Mouse (Mus musculus): ENCODE results near the gene Ccdc151.

The Ccdc151 gene

GRCm38 (mm10) chr9:21996178-21996867 lies 6.1 kb downstream of the Ccdc151 start:
- DNase-seq: no peak

DNA sequence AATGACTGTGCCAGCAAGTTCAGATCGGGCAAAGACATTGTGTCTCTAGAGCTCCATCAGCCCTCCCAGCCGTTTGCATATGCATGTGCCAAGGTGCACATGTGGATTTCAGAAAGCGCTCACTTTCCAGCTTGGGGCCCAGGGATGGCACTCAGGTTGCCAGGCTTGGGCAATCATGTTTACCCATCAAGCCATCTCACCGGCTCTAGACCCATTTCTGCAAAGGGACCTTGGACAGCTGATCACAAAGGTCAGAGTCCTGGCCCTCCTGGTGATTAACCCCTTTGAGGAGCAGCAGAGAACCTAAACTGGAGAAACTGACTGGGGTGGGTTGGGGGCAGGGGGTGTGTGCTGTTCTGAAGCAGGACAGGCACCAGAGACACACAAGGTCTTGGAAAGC lies 10.2 kb downstream of the Ccdc151 start:
- DNase-seq: no peak

GRCm38 (mm10) chr9:21989230-21990110 lies 13.0 kb downstream of the Ccdc151 start, which contains the start of gene Rgl3:
Rgl3 (minus strand) TSS chr9:21989446.
- no peak for DNase-seq

DNA sequence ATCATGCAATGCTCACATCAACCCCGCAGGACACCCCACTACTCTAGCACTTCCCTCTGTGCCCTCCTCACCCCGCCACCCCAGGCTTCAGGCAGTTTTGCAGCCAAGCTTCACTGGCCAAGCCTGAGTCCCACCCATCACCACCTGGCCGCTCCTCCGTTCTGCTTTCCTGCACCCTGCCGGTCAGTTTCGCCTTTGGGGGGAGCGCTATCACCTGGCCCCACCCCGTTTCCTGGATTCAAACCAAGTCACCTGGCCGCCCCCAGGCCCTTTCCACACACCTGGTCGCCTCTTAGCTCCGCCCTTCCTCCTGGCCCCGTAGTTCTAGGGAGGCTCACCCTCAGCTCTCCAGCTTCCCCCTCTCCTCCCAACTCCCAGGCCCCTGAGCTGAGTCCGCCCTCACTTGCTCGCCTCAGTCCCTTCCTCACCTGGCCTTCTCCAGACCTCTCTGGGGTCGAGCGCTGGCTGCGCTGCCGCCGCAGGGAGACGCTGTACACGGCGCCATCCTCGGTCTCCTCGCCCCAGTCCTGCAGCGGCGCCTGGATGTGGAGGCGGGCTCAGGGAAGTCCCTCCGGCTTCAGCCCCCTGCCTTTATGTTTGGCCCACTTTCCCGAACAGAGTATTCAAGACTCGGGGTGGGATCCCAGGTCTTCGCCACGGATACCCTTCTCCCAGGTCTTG lies 13.9 kb downstream of the Ccdc151 start:
- DNase-seq: no peak

DNA sequence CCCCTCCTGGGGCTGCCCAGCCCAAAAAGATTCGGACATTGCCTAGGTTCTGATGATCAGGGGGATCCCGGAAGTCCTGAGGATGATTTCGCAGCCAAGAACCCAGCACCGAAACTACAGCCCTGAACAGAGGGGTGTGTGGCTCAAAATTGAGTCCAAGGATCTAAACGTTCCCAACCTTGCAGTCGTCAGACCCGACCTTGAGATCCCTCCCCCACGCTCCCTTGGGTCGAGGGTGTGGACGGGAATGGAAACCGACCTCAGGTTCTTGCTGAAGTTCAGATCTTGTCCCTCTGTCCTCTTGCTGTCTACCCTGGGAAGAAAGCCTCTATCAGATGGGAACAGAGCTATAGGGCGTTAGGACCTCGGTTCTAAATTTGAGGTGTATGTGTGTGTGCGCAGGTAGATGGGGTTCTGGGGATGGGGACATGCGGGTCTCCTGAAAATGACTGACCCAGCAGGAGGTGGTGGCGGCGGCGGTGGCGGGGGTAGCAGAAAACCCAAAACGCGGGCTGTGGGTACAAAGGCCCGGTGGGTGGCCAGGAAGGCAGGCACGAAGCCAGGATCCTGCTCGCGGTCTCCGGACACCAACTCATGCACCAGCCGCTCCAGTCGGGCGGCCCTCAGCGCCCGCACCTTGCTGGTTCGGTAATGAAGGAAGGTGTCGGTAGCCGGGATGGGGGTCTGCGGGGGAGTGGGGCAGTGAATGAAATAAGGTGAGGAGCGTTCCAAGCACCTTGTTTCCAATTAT lies 14.7 kb downstream of the Ccdc151 start:
- DNase-seq: no peak

- DNase-seq: no peak
These were observed 18.5 kb downstream of the Ccdc151 start for GRCm38 (mm10) chr9:21983911-21984310.

GRCm38 (mm10) chr9:21978398-21979128 lies 23.9 kb downstream of the Ccdc151 start:
- no peak for DNase-seq

DNA sequence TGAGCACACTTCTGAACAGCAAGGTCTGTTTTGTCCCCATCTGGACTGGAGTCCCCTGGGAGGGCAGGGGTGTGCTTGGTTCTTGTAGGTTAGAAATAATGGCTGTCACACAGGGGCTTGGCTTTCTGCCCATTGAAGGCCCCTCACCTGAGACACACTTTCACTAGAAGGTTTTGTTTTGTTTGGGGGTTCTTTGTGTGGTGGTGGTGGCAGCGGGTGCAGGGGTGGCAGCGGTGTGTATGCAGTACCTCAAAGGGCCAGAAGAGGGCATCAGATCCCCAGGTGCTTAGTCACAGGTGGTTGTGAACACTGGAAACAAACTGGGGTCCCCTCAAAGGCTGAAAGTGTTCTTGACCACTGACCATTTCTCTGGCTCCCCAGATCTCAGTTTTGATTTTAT lies 24.5 kb downstream of the Ccdc151 start:
- DNase-seq: peak; percentile 72

GRCm38 (mm10) chr9:21977331-21977730 lies 25.1 kb downstream of the Ccdc151 start:
- no peak for DNase-seq

GRCm38 (mm10) chr9:21976626-21977175 lies 25.7 kb downstream of the Ccdc151 start:
- no peak for DNase-seq

GRCm38 (mm10) chr9:21969304-21969703 lies 33.1 kb downstream of the Ccdc151 start:
- no peak for DNase-seq

GRCm38 (mm10) chr9:21968883-21969282 lies 33.6 kb downstream of the Ccdc151 start:
- DNase-seq: no peak

- DNase-seq: peak; percentile 96
These were observed 39.0 kb downstream of the Ccdc151 start, which contains the start of gene Epor for GRCm38 (mm10) chr9:21963417-21963816. Epor (minus strand) TSS chr9:21963506.

- peak; percentile 99 for DNase-seq
These were observed 39.9 kb downstream of the Ccdc151 start for GRCm38 (mm10) chr9:21962416-21963059.

DNA sequence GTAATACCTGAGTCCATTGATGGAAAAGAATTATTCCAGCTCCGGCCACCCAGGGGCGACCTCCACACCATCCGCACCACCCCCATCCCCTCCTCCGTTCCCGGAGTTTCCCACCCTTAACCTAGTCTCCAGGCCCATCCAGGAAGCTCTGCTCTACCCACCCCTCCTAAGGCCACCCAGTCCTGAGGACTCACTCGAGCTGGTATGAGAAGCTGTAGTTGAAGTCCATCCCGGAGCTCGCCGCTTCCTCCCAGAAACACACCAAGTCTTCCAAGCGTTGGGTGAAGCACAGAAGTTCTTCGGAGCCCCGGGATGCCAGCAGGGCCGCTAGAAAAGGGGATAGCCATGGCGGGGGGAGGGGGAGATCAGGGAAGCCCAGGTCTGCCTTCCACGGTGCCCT lies 40.4 kb downstream of the Ccdc151 start:
- no peak for DNase-seq

- DNase-seq: peak; percentile 72
These were observed 41.0 kb downstream of the Ccdc151 start for GRCm38 (mm10) chr9:21961366-21961980.

DNA sequence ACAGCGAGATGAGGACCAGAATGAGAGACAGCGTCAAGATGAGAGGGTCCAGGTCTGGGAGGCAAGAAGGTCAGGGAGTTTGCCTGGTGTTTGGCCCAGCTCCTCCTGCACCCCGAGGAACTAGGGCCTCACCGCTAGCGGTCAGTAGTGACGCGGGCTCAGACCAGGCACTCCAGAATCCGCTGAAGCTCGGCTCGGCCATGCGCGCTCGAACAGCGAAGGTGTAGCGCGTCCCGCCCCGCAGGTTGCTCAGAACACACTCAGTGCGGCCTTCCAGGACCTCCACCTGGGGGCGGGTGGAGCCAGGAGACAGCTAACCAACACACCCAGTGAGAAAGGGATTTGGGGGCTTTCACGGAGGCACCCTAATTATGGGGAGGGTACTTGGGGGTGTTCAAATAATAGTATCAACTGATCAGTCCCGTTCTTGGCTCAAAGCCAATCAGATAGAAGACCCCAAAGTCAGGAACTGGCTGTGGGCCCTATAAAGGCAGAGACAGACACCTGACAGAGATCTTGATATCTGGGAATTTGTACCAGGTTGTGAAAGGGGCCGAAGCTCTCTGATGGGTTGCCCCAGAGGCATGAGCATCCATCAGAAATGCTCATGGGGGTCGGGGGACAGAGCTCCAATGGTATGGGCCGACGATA lies 41.8 kb downstream of the Ccdc151 start:
- peak; percentile 59 for DNase-seq

GRCm38 (mm10) chr9:21960135-21960534 lies 42.3 kb downstream of the Ccdc151 start:
- no peak for DNase-seq

GRCm38 (mm10) chr9:21959244-21959643 lies 43.2 kb downstream of the Ccdc151 start:
- DNase-seq: no peak

DNA sequence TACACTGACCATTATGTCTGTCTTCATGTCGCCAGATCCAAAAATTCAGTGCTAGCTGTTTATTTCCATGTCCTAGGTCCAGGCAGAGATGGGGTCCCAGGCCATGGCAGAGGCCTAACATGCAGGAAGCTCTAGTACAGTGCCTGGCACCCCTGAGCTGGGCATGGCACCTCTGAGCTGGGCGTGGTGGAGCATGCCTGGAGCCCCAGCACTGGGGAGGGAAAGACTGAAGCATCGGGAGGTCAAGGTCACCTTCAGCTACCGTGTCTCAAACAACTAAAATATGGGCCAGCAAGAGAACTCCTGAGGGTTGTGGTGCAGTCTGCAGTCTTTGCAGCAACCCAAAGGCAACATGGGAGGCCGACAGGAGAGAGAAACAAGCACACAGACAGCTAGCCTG lies 44.1 kb downstream of the Ccdc151 start:
- no peak for DNase-seq
